ENCODE assay signal across 9 mouse cellular contexts in the genomic region with DNA sequence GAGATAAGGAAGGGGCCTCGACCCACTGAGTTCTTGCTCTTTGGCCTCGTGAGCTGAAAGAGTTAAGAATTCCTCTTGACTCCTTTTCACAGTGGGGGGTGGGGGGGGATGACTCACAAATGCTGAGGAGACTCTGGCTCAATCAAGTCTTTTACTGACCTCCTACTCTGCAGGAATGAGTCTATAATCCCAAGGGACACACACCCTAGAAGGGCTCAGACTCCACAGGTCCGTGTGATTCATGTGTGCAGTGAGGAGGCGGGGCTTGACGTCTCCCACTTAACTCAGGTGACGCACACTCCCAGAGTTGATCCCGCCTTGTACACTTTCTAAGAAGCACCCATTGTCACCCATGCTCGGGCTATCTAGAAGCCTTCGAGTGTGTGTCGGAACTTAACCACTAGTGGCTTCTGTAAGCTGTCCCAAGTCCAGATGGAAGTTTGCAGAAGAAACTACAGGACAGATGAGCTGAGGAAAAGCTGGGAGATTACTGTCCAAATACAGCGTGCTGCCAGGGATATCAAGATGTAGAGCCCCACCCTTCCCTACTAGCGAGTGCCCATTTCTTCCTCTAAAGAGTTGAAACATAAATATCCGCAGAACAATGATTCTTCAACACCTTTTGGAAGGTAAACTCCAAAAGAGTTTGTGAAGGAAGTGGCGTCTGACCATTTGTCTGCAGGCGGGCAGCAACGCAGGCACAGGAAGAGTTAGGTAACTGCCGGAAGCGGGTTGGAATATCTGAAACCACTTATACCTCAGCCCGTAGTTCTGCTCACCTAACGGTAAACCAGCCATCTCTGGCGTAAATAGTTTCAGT. TPM values are rescaled to one million over a fixed set of nuclear protein-coding genes. Genes with fewer than 3 reads are reported as not detected.
A peak's percentile ranks its signal among the peaks of the same experiment; 100 is the strongest.
DNase-seq lines count a peak whose midpoint lies in the region; ATAC-seq lines count a peak whose summit lies in the region.
"Had no signal": no experiment of that assay in that cellular context is flagged by ENCODE, and none has a peak within 500 bp of the region (broad histone marks: within the 10 kb centered on the region; RNA-seq: fewer than 3 reads in every experiment).

No protein-coding gene starts in this region.

- WGBS in liver, embryonic 13.5 days (ENCODE audit: insufficient replicate concordance) = 36% methylated on average over 21 of the region's 21 CpGs

- DNase-seq in heart, adult 11 months = peak; percentile 91
- no peak for DNase-seq in heart, postnatal 36 days
- no peak for DNase-seq in liver, embryonic 13.5 days
- DNase-seq in cerebellum, postnatal 14 days = no peak
- DNase-seq in c-Kit-positive CD71-positive TER-119-positive erythroid progenitor cells, embryonic 14.5 days (ENCODE audit: low spot score) = no peak
- no peak for DNase-seq in cerebellum, adult 11-12 months

- H3K36me3 ChIP-seq in liver, embryonic 13.5 days = no peaks in the 10 kb centered on the region
- H3K36me3 ChIP-seq: G1E had no signal

- no peak overlapping the region for H3K9ac ChIP-seq in liver, embryonic 13.5 days

- peak; percentile 78 for ATAC-seq in activated CD4-positive, CD25-positive, alpha-beta regulatory T cell, adult 4 months
- no peak for ATAC-seq in liver, embryonic 13.5 days (ENCODE audit: low read depth)
- peak; percentile 40; the same call in 1 of the 2 replicates for ATAC-seq in neutrophil, adult 5-6 weeks (ENCODE audit: extremely low read depth, insufficient number of reproducible peaks, low FRiP score, poor library complexity, severe bottlenecking)

- H3K27ac ChIP-seq in liver, embryonic 13.5 days = no peak overlapping the region

- intact Hi-C loops in heart, postnatal 36 days (cut with DNase I) = no loop called here

- peaks cover 4% of the 10 kb centered on the region; the same call in 1 of the 2 replicates for H3K27me3 ChIP-seq in liver, embryonic 13.5 days

- peaks cover 49% of the 10 kb centered on the region for H3K4me1 ChIP-seq in liver, embryonic 13.5 days (replicated peaks)

- peak overlapping the region; percentile 14; the same call in 1 of the 2 replicates for H3K4me3 ChIP-seq in liver, embryonic 13.5 days (replicated peaks)

- peak overlapping the region; percentile 48 for H3K4me2 ChIP-seq in liver, embryonic 13.5 days

- H3K9me3 ChIP-seq in liver, embryonic 13.5 days (replicated peaks) = no peaks in the 10 kb centered on the region
- H3K9me3 ChIP-seq: G1E had no signal

RNA-seq across cellular contexts. Expression of a gene that starts 23.2 kb away (rescaled TPM):
- total RNA-seq in heart, postnatal 36 days (2021) = 1 to 10 TPM; 9.0 to 9.7 TPM
- polyA plus RNA-seq in activated CD4-positive, CD25-positive, alpha-beta regulatory T cell, adult 4 months (2017; shearing (Covaris generic)) = 1 to 10 TPM; 3.5 to 7.0 TPM
- polyA plus RNA-seq in liver, embryonic 13.5 days (2015; fragmentation: Nextera tagmentation; extraction: Ambion mirVana) = 2.2 and 2.7 TPM in 2 replicates
- total RNA-seq in neutrophil, adult 5-6 weeks (2017) = 26.2 and 29.7 TPM in 2 replicates
